Mouse (Mus musculus): Measurements from ENCODE around the gene Ddx11. TPM values are rescaled to one million over a fixed set of nuclear protein-coding genes. Genes with fewer than 3 reads are reported as not detected.

The Ddx11 gene
- 4.8 and 7.2 TPM in 2 replicates for polyA plus RNA-seq (2015; fragmentation: Nextera tagmentation; extraction: Ambion mirVana)

DNA sequence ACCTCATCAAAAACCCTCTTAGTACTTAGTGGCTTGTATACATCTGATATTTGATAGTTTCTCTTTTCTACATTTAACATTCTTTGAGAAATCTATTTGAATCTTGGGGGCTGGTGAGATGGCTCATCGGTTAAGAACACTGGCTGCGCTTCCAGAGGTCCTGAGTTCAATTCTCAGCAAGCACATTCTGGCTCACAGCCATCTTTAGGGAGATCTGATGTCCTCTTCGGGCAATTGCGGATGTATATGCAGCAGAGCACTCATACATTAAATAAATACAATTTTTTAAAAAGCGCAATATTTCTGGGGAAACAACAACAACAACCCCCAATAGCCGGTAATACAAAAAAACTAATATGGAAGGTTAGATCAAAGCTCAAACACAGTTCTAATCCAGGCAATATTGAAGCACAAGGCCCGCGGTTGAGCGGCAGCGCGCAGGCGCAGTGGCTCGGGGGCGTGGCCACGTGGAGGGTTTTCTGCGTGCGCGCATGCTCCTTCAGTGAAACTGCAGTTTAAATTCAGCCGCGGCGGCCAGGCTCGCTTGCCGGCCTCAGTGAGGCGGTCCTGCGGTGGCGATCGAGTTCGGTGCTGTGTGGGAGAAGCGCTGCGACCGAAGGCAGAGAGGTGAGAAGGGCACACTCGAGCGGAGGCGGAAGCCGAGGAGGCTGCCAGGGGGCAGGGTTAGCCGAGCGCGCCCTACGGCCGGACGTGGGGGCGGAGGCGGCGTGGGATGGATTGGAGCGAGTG, at the start of gene Ddx11:
Ddx11 (plus strand) TSS at position 455 of the 750 bp plus-strand sequence.
- peaks cover 9% of the 10 kb centered on the region for H3K36me3 ChIP-seq (ENCODE audit: control insufficient read depth, insufficient read depth, low read length)
- peak; percentile 86 for ATAC-seq
- 5% methylated on average over 45 of the region's 45 CpGs for WGBS
- H3K27ac ChIP-seq (ENCODE audit: low read depth, low read length) = peak within 1 kb of the TSS; percentile 72
- H3K27me3 ChIP-seq (replicated peaks; ENCODE audit: control insufficient read depth, insufficient read depth, low read length) = no peaks in the 10 kb centered on the region
- H3K4me1 ChIP-seq (ENCODE audit: control insufficient read depth, insufficient read depth, low read depth, low read length) = peaks cover 5% of the 10 kb centered on the region
- H3K4me3 ChIP-seq (ENCODE audit: low read length) = peak within 1 kb of the TSS; percentile 92
- no peaks in the 10 kb centered on the region for H3K9me3 ChIP-seq (ENCODE audit: control insufficient read depth, low read length)
- H3K9ac ChIP-seq (ENCODE audit: low read depth, low read length) = peak within 1 kb of the TSS; percentile 77
- H3K4me2 ChIP-seq (ENCODE audit: low read length) = peak within 1 kb of the TSS; percentile 75

DNA sequence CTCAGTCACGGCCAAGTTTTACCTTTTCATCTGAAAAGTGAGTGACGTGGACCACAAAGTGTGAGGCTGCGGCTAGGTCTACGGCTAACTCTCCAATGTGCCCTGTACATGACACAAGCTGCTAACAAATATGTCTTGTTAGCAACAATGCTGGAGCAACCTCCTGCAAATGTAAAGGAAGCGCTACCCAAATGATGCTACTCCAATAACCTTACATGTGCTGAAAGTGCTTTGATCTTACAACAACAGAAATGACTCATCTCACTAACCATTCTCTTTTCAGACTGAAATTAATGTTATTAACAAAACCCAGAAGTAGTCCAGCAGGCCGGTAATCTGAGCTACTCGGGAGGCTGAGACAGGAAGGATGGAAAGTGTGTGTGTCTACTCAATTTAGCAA, 49.3 kb upstream of the Ddx11 start:
- 84% methylated on average over 7 of the region's 7 CpGs for WGBS
- H3K4me3 ChIP-seq (ENCODE audit: low read length) = no peak overlapping the region
- H3K9ac ChIP-seq (ENCODE audit: low read depth, low read length) = no peak overlapping the region
- no peak overlapping the region for H3K4me2 ChIP-seq (ENCODE audit: low read length)
- 0 out of 2 replicates have a peak, but pooled peaks cover 3% of the 10 kb centered on the region for H3K36me3 ChIP-seq (ENCODE audit: control insufficient read depth, insufficient read depth, low read length)
- peaks cover 15% of the 10 kb centered on the region for H3K4me1 ChIP-seq (ENCODE audit: control insufficient read depth, insufficient read depth, low read depth, low read length)
- no peak for ATAC-seq
- no peaks in the 10 kb centered on the region for H3K9me3 ChIP-seq (ENCODE audit: control insufficient read depth, low read length)
- H3K27me3 ChIP-seq (replicated peaks; ENCODE audit: control insufficient read depth, insufficient read depth, low read length) = no peaks in the 10 kb centered on the region
- no peak overlapping the region for H3K27ac ChIP-seq (ENCODE audit: low read depth, low read length)

DNA sequence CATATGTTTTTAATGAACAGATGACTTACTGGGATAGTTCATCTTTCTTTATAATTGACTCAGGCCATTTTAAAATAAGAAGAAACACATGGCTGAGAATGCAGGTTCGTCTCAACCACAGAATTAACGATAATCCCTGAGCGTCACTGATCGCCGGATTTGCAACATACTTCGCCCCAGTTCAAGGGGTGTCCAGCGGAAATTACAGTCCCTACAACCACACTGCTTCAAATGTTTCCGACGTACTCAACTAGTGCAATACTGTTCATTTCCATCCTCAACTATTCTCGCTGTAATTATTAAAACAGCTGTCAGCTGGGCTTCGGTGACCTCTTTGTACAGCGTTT, 47.5 kb upstream of the Ddx11 start:
- peak overlapping the region; percentile 96 for H3K9ac ChIP-seq (ENCODE audit: low read depth, low read length)
- peak overlapping the region; percentile 97 for H3K27ac ChIP-seq (ENCODE audit: low read depth, low read length)
- WGBS = 2% methylated on average over 12 of the region's 12 CpGs
- peaks cover 15% of the 10 kb centered on the region for H3K36me3 ChIP-seq (ENCODE audit: control insufficient read depth, insufficient read depth, low read length)
- peak overlapping the region; percentile 96 for H3K4me3 ChIP-seq (ENCODE audit: low read length)
- ATAC-seq = no peak
- peaks cover 15% of the 10 kb centered on the region for H3K4me1 ChIP-seq (ENCODE audit: control insufficient read depth, insufficient read depth, low read depth, low read length)
- H3K27me3 ChIP-seq (replicated peaks; ENCODE audit: control insufficient read depth, insufficient read depth, low read length) = no peaks in the 10 kb centered on the region
- H3K9me3 ChIP-seq (ENCODE audit: control insufficient read depth, low read length) = no peaks in the 10 kb centered on the region
- peak overlapping the region; percentile 74 for H3K4me2 ChIP-seq (ENCODE audit: low read length)

GRCm38 (mm10) chr17:66076174-66076927, 47.0 kb upstream of the Ddx11 start:
- Histone ChIP-seq H3K27ac (ENCODE audit: low read depth, low read length) (peak overlapping the region; percentile 97), H3K4me1 (ENCODE audit: control insufficient read depth, insufficient read depth, low read depth, low read length) (peaks cover 15% of the 10 kb centered on the region), H3K27me3 (replicated peaks; ENCODE audit: control insufficient read depth, insufficient read depth, low read length) (no peaks in the 10 kb centered on the region), H3K4me3 (ENCODE audit: low read length) (peak overlapping the region; percentile 96), H3K36me3 (ENCODE audit: control insufficient read depth, insufficient read depth, low read length) (peaks cover 15% of the 10 kb centered on the region), H3K9ac (ENCODE audit: low read depth, low read length) (peak overlapping the region; percentile 96), H3K4me2 (ENCODE audit: low read length) (peak overlapping the region; percentile 74), H3K9me3 (ENCODE audit: control insufficient read depth, low read length) (no peaks in the 10 kb centered on the region)
- peak; percentile 85 for ATAC-seq
- under 1% methylated on average over 68 of the region's 95 CpGs for WGBS

- peaks cover 15% of the 10 kb centered on the region for H3K4me1 ChIP-seq (ENCODE audit: control insufficient read depth, insufficient read depth, low read depth, low read length)
- peak; percentile 97 for ATAC-seq
- H3K27me3 ChIP-seq (replicated peaks; ENCODE audit: control insufficient read depth, insufficient read depth, low read length) = no peaks in the 10 kb centered on the region
- under 1% methylated on average over 52 of the region's 53 CpGs for WGBS
- H3K9ac ChIP-seq (ENCODE audit: low read depth, low read length) = peak within 1 kb of the TSS; percentile 96
- peak within 1 kb of the TSS; percentile 97 for H3K27ac ChIP-seq (ENCODE audit: low read depth, low read length)
- peak within 1 kb of the TSS; percentile 96 for H3K4me3 ChIP-seq (ENCODE audit: low read length)
- H3K4me2 ChIP-seq (ENCODE audit: low read length) = peak within 1 kb of the TSS; percentile 87
- peaks cover 15% of the 10 kb centered on the region for H3K36me3 ChIP-seq (ENCODE audit: control insufficient read depth, insufficient read depth, low read length)
- H3K9me3 ChIP-seq (ENCODE audit: control insufficient read depth, low read length) = no peaks in the 10 kb centered on the region
These were observed 46.4 kb upstream of the Ddx11 start, which contains the start of gene Ankrd12 for GRCm38 (mm10) chr17:66076934-66077333. Gene Ankrd12 (minus strand): TSS chr17:66077089.

DNA sequence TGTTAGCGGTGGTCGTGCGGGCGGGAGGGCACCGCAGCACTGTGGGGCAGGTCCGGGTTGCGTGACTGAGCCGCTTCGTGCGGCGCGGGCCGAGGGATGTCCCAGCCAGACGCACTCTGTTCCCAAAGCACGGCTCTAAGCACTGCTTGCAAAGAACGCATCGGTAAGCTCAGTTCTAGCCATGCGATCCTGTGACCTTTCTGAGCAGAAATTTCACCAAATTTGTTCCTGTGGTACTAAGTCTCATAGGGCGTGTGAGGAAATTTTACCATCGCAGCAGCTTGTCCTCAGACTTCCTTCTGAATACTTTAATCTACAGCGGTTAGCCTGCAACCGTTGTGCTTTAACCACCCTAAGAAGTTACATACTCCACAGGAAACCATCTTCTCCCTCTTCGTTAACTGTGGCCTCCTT, 45.9 kb upstream of the Ddx11 start:
- peaks cover 15% of the 10 kb centered on the region for H3K4me1 ChIP-seq (ENCODE audit: control insufficient read depth, insufficient read depth, low read depth, low read length)
- H3K27me3 ChIP-seq (replicated peaks; ENCODE audit: control insufficient read depth, insufficient read depth, low read length) = no peaks in the 10 kb centered on the region
- ATAC-seq = peak; percentile 75
- WGBS = under 1% methylated on average over 21 of the region's 23 CpGs
- peaks cover 15% of the 10 kb centered on the region for H3K36me3 ChIP-seq (ENCODE audit: control insufficient read depth, insufficient read depth, low read length)
- peak overlapping the region; percentile 87 for H3K4me2 ChIP-seq (ENCODE audit: low read length)
- peak overlapping the region; percentile 96 for H3K4me3 ChIP-seq (ENCODE audit: low read length)
- H3K27ac ChIP-seq (ENCODE audit: low read depth, low read length) = peak overlapping the region; percentile 97
- H3K9ac ChIP-seq (ENCODE audit: low read depth, low read length) = peak overlapping the region; percentile 96
- H3K9me3 ChIP-seq (ENCODE audit: control insufficient read depth, low read length) = no peaks in the 10 kb centered on the region

DNA sequence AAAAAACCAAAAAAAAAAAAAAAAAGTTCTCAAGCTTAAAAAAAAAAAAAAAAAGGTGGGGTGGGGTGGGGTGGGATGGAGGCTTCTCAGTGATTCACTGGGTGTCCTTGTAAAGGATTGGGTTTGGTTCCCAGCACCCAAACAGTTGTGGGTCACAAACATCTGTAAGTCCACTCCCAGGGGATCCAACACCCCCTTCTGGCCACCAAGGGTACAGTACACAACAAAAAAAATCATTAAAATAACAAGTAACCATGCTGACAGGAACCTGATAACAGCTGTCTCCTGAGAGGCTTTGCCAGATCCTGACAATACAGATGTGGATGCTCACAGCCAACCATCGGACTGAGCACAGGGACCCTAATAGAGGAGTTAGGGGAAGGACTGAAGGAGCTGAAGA, 38.8 kb upstream of the Ddx11 start:
- ATAC-seq = no peak
- no peaks in the 10 kb centered on the region for H3K9me3 ChIP-seq (ENCODE audit: control insufficient read depth, low read length)
- WGBS = 91% methylated on average over 1 of the region's 1 CpGs
- H3K4me3 ChIP-seq (ENCODE audit: low read length) = no peak overlapping the region
- peaks cover 17% of the 10 kb centered on the region for H3K36me3 ChIP-seq (ENCODE audit: control insufficient read depth, insufficient read depth, low read length)
- H3K4me1 ChIP-seq (ENCODE audit: control insufficient read depth, insufficient read depth, low read depth, low read length) = no peaks in the 10 kb centered on the region
- H3K27me3 ChIP-seq (replicated peaks; ENCODE audit: control insufficient read depth, insufficient read depth, low read length) = no peaks in the 10 kb centered on the region
- H3K27ac ChIP-seq (ENCODE audit: low read depth, low read length) = no peak overlapping the region
- no peak overlapping the region for H3K4me2 ChIP-seq (ENCODE audit: low read length)
- H3K9ac ChIP-seq (ENCODE audit: low read depth, low read length) = no peak overlapping the region

DNA sequence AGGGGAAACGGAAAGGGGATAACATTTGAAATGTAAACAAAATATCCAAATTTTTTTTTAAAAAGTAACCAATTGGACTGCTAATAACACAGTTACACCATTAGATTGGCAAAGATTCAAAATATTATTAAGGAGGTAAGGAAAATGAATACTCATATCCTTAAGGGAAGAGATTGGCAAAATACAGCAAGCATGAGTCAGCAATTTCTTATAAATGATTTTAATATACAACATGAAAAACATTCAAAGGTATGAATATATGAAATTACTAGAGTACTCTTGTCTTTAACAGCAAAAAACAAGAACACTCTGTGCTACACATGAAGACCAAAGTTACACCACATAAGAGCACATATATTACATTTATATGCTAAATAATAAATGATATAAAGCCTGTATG, 38.3 kb upstream of the Ddx11 start:
- Histone ChIP-seq H3K4me2 (ENCODE audit: low read length) (no peak overlapping the region), H3K4me1 (ENCODE audit: control insufficient read depth, insufficient read depth, low read depth, low read length) (no peaks in the 10 kb centered on the region), H3K27me3 (replicated peaks; ENCODE audit: control insufficient read depth, insufficient read depth, low read length) (no peaks in the 10 kb centered on the region), H3K9ac (ENCODE audit: low read depth, low read length) (no peak overlapping the region), H3K36me3 (ENCODE audit: control insufficient read depth, insufficient read depth, low read length) (peaks cover 14% of the 10 kb centered on the region), H3K27ac (ENCODE audit: low read depth, low read length) (no peak overlapping the region), H3K4me3 (ENCODE audit: low read length) (no peak overlapping the region), H3K9me3 (ENCODE audit: control insufficient read depth, low read length) (no peaks in the 10 kb centered on the region)
- ATAC-seq = no peak
- 87% methylated on average over 1 of the region's 1 CpGs for WGBS

- Histone ChIP-seq H3K9ac (ENCODE audit: low read depth, low read length) (no peak overlapping the region), H3K4me3 (ENCODE audit: low read length) (no peak overlapping the region), H3K4me2 (ENCODE audit: low read length) (no peak overlapping the region), H3K36me3 (ENCODE audit: control insufficient read depth, insufficient read depth, low read length) (peaks cover 11% of the 10 kb centered on the region), H3K27ac (ENCODE audit: low read depth, low read length) (no peak overlapping the region), H3K27me3 (replicated peaks; ENCODE audit: control insufficient read depth, insufficient read depth, low read length) (no peaks in the 10 kb centered on the region), H3K9me3 (ENCODE audit: control insufficient read depth, low read length) (no peaks in the 10 kb centered on the region), H3K4me1 (ENCODE audit: control insufficient read depth, insufficient read depth, low read depth, low read length) (no peaks in the 10 kb centered on the region)
- ATAC-seq = no peak
These were observed 33.1 kb upstream of the Ddx11 start for GRCm38 (mm10) chr17:66090251-66090650.

Data from hindbrain, embryonic 16.5 days (tissue).